Mouse (Mus musculus) adrenal gland, postnatal 4 days (tissue): Measurements from ENCODE around the gene Fgd6. TPM values are rescaled to one million over a fixed set of nuclear protein-coding genes. Genes with fewer than 3 reads are reported as not detected.

Source experiments
- DNase-seq, 2 experiments: peaks; one replicate each; pipeline ENCODE4 v3.0.0; 2021 to 2022; ENCODE audit warnings: low spot score in 2 of 2, mixed read lengths in 2 of 2
- total RNA-seq, 2 experiments: library from RNA; stranded (reverse); gene quantifications; 2 replicates each; pipeline ENCODE4 v1.2.3; 2021

The Fgd6 gene
- total RNA-seq, 2 experiments from 2014 or later: 5.8 TPM

DNA sequence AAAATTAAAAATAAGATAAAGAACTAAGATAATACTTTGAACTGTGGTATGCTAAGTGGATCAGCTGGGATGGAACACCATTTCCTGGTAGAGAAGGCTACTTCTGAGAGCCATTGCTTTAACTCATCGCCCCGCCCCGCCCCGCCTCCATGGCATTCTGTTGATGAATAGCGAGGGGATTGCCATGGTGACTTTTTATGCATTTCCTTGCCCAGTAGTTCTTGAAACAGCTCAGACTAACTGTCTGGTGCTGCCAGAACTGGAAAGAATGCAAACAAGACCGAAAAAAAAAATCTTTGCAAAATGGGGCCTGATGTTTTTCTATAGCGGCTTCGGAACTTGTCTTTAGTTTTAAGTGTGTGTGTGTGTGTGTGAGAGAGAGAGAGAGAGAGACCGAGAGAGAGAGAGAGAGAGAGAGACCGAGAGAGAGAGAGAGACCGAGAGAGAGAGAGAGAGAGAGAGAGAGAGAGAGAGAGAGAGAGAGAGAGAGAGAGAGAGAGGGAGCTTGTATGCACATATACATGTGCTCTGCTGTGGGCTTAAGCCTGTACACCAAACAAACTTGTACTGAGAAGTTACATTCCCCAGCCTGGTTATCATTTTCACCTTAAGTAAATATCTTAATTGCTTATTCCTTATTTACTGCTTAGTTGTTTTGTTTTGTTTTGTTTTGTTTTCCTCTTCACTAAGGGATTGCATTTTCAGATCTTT, 51.7 kb downstream of the Fgd6 start:
- DNase-seq: no peak

DNA sequence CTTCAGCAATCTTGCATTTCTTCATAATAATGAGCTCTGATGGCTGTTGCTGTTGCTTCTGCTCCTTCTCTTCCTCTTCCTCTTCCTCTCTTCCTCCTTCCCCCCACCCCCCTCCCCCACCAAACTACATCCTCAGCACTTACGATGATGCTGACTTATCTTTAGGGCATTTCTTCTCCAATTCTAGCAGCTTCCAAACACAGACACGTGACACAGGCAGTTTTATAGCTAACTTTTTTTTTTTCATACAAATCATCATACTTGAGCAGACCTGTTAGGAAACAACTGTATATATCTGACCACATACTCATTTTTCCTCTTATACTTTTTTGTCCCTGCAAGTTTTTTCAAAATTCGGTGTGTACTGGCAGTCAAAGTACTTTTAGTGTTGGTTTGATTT, 54.2 kb downstream of the Fgd6 start:
- DNase-seq: no peak

DNA sequence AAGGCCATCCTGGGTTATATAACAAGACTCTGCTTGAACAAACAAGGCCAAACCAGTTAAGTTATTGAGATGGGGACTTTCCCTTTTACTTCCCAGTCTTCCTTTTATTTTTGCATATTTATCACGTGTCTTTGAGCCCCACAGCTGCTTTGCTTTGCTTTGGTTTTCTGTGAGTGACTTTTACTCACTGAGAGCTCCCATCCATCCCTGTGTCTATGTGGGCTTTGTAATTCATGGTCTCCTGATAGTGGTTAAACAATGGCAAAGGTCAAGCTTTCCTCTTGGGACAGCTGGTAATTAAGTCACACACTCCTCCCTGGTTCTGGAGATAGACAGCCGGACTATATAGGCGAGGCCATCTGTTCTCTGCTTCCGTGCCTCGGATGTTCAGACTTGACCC, 57.7 kb downstream of the Fgd6 start:
- DNase-seq: no peak

DNA sequence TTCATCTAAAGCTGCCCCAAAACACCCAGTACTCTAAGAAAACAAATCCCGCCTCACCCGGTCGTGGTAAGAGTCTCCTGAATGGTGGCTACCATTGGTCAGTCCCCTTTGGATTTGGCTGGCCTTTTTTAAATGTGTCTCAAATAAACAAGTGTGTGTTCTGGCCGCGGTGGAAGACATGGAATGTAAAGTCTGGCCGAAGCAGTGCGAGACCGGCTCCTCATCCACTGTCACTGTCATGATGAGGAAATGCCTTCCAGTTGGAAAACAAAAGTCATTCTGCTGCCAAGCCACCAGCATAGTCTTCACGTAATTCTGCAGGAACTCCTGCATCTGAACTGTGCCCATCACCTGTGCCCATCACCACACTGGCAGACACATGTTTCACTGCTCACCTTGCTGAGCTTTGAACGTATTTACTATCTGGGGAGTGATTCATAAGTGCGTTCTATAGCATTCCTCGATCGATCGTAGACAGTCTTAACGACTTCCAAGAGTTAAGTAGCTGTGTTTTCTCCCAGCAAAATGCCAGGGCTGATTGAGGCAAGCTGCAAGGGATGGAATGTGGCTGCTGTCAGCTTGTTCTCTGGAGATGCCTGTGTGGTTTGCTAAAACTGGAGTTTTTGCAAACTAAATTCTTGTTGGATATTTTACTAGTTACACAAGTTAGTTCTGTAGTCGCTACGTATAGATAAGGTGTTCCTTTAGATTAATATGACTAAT, 60.1 kb downstream of the Fgd6 start:
- no peak for DNase-seq

DNA sequence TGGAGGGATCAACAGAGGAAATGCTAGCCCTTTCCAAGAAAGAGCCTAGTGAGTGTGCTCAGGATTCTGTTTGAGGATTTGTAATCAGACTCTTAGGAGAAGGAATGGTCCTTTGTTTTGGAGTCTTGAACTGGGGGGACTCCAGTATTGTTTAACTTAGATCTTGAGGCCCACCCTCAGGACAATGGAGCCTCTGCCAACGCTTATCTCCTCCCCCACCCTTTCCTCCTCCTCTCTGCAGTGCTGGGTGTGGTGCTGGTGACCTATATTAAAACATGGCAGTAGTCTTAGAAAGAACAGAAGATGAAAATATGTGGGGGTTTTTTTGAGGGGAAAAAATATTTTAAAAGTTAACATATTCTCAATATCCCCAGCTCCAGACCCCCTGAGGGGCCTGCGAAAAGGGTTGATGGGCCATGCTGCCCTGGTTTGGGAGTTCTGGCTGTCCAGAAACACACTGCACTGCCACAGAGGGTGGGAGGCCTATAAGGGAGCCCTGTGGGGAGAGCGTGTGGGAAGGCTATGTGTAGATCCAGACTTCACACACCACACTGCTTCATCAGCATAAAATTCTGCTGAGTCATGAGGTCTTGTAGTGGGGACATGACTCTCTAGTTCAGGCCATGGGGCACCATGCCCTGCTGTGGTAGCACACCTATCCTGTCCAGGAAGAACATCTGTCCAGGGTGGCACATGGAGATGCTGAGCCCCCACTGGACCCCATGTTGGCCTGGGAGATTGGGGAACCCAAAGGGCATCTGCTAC, 61.5 kb downstream of the Fgd6 start:
- no peak for DNase-seq

DNA sequence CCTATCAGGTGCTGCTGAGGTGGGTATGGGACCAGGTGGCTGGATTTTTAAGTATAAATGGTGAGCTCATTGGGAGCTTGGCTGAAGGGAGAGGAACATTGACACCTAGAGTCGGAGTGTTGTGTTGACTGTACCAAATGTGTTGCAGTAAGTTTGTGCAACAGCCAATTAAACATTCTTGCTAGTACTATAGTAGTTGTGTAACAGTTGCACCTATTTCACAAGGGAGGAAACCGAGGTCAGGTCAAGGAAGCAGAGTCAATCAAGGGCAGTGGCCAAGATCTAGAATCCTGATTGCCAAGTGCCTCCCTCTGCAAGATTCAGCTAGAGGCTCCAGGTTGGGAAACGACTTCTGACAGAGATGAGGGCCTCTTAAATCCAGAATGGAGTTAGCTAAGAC, 62.3 kb downstream of the Fgd6 start:
- DNase-seq: no peak

DNA sequence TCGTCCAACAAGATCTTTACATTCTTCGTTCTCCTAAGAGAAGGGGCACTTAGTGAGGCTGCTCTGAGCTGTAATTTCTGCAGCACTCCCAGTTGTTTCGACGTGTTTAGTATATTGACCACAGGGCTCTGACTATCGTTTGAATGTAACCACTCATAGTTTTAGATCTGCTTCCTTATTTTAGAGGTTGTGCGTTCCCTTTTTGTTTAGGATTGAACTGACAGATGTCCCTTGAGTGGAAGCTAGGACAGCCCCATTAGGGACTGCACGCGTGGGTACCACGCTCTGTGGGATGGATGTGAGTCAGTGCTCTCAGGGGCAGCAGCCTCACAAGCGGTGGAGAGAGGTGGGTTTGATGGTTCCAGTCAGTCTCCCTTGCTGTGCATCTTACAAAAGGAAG, 69.7 kb downstream of the Fgd6 start:
- DNase-seq: no peak

DNA sequence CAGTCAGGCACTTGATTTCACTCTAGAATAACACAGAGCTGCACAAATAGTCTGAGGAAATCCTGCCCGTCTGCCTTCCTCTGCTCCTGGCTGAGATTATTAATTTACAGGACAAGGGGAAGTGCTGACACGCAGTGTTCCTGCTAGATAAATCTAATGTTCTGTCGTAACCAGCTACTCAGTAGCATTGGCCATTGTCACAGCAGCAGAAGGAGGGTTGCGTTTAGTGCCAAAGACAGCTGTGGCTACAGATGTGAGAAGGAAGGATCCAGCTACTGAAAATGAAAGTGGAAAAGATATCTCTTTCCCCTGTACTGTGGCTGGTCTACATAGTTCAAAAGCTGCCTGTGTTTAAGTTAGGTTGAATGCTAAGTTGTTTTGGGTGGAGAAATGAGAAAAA, 71.4 kb downstream of the Fgd6 start:
- no peak for DNase-seq

DNA sequence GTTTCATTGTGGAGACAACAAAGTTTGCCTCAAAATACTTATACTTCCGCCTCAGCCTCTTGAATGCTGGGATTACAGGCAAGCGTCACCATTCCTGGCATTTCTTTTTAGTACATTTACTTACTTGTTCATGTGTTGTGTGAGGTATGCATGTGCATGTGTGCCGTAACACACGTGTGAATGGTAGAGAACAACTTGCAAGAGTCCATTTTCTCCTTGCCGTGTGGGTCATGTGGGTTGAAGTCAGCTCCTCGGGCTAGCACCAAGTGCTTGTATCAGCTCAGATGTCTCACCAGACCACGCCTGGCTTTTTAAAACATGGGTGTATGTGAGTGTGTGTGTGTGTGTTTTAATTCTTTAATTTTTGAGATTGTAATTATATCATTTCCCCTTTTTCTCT, 71.8 kb downstream of the Fgd6 start:
- DNase-seq: no peak

DNA sequence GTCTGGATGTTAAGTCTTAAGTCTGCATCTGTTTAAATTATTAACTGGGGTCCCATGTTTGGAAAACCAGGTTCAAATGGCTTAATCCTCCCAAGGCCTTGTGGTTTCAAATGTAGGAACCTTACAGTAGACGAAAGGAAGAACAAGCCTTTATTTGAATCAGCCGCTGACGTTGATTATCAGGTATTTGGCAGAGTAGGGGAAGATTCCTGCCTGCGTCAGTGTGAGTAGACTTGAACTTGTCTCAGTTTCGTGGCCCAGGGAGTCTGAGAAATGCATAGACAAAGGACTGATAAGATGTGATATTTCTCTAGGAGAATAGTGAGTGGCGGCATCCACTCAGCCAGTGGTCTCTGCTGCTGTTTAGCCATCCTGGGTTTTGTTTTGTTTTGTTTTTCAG, 73.0 kb downstream of the Fgd6 start:
- DNase-seq: no peak

DNA sequence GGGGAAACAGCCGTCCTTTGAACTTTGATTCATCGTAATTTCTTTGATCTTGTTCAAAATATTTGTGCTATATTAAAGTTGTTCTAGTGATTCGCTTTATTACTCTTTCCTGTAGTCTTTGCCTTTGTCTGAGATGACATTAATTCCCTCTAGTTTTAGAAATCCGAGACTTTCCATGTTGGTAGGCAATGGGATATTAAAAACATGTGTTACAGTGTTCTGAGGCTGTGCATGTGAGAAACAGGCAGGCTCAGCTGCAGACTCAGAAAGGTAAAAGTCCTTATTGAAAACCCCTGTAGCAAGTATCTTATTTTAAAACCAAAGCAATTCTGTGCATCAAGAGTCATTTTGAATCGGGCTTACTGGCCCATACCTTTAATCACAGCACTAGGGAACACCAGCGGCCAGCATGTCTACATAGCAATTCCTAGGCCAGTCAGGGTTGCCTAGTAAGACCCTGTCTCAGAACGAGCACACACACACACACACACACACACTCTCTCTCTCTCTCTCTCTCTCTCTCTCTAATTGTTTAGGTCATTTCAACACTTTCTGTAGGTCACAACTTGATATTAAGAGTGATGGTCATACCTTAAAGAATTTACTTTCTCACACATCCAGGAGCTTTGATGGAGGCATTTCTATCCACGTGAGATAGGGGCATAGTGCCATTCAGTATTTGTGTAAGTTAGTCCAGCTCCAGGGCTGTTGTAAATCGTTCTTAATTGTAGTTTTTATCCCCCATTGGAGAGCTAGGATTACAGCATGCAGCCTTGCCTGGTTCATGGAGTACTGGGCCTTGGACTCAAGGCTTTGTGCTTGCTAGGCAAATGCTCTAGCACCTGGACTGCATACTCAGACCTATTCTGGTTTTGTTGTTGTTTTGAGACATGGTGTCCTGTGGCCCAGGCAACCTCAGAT, 75.3 kb downstream of the Fgd6 start:
- DNase-seq: no peak

DNA sequence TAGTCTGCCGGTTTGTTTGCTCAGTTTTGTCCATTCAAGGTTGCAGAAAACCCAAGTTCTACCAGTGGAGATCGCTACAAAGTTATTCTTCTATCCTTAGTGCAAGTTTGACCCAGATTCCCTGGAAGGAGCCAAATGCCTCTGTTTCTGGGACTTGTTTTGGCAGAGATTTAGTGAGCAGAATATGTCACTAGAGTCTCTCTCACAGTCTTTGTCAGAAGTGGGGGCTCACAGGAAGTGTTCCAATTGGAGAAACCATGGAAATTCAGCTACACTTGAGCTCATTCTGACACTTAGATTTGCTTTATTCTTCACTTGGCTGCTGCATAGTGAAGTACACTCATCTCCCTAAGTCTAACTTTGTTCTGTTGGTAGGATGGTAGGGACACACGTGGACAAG, 76.4 kb downstream of the Fgd6 start:
- DNase-seq: no peak

DNA sequence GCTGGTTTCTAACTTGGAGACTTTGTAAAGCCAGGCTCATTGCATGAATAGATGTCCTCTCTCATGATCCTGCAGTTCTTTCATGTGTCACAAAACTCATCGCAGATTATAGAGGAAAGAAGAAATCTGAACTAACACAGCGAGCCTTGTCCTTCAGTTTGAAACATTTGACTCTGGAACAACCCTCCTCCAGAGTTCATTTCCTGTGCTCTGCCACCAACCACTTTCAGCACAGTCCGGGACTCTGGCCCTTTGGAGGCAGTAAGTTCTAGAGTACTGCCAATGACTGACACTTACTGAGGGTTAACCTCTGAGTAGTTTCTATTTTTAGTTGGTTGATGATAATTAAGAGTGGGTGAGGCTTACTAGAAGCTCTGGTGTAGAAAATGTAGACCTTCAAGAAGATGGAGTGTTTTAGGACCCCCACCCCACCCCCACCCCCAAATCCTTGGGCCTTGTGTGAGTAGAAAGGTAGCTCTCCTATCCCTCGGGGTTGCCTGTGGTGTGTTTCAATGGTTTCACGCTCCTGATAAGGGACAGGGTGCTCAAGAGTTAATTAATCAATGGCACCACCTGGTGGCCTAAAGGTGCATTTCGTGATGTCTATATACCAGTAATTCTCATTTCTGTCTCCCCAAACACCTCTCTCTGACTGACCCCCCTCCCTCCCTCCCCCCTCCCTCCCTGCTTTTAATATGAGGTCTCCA, 80.2 kb downstream of the Fgd6 start:
- peak; percentile 26 to 51 for DNase-seq

DNA sequence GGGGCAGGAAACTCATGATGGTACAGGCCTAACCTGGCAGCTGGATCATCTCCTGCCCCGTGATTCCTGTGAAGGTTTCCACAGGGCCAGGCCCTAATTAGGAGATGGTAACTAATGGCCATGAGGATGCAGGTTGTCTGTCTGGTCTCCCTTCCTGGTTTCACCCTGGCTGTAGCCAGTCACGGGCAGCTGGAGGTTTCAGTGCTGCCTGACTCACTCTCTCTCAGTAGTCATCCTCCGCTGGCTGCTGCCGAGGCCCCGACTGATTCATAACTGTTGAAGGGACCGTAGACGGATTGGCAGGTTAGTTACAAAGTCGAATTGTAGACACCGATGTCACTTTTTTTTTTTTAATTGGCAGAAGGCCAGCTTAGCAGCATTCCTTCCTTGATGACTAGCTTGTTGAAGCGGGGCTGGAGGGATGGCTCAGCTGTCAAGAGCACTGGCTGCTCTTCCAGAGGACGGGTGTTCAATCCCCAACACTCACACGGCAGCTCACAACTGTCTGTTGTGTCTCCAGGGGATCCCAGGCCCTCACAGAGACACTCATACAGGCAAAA, 81.1 kb downstream of the Fgd6 start:
- DNase-seq: no peak

DNA sequence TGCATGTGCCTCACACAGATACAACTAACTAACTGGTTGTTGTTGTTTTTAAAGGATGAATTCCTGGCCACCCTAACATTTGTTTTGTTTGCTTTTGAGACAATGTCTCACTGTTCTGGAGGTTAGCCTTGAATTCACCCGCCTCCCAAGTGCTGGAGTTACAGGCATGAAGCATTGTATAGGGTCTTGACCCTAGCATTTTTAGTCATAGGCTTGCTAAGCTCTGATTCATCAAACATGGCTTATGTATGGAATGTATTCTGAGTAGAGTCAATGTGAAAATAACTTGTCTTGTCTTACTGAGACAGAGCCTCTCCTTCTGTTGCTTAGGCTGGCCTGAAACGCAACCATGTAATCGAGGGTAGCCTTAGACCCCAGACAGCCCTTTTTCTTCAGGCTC, 82.1 kb downstream of the Fgd6 start:
- DNase-seq: no peak

DNA sequence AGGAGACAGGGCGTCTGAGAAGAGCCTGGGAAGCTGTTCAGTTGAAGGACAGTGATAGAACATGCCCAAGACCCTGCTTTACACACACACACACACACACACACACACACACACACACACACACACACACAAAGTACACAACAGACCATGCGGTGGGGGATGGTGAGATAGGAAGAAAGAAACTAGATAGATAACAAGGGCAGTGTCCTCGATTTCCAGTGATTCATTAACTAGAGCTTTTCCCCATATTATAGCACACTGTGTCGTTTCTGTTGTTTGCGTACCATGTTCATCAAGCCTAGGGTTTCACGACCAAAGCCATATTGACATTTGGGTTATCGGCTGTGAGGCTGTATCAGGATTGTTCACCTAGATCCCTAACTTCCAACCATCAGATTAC, 83.2 kb downstream of the Fgd6 start:
- DNase-seq: no peak

DNA sequence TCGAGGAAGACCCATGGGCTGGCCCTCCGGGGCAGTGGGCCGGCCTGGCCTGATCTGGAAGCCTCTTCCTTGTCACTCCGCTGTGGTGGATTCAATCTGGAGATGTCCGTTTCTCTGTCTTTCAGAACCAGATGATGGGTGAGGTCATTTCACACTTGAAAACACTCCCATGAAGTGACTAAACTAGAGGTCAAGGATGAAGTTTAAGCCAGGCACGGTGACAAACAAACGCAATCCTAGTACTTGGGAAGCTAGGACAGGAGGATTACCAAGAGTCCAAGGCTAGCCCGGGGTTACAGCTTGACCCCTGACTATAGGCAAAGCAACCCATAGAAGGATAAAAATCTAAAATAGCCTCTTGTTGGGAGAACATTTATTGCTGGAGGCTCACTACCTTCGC, 84.9 kb downstream of the Fgd6 start:
- no peak for DNase-seq

DNA sequence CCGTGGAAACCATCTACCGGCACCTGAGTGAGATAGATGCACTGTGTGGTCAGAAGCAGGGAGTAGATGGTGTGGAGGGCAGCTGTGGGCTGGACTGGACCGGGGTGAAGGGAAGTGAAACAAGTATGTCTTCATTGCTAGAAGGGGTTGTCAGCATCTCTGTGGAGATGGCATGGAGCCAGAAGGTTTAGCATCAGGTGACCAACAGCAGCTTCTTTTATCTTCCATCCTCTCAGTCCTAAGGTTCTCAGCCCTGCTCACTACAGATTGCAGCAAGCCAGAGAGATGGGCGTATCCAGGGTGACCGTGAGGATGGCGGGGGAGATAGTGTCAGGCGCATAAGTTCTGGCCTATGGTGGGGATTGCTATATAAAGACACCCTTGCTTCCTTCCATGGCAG, 86.8 kb downstream of the Fgd6 start:
- no peak for DNase-seq

DNA sequence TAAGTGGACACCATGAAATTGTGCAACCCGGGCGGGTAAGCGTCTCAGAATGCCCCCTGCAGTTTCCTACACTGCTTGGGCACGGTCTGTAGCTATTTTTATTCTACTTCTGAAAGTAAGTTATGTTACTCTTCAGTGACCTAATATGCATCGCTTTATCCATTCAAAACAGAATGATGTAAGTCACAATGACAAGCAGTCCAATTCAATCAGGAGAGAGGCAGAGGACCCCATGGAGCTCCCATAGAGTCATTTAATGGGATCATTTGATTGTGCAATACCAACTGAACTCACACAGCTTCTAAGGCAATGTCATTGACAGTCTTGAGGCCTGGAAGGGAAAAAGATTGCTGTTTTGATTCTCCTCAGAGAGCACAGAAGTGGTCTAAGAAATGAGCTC, 87.8 kb downstream of the Fgd6 start:
- DNase-seq: no peak

DNA sequence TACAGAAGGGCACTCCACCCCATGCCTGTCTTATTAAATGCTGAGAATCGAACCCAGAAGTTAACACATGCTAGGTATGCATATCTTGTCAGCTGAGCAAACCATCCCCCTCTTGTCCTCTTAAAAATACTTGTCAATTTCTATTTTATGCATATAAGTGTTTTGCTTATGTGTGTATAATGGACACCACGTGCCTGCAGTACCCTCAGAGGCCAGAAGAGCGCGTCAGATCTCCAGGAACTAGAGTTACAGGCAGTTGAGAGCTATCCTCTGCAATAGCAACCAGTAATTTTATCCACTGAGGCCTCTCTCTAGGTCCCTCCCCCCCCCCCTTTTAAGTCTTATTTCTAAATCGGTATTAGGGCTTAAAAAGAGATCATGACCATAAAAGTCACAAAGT, 88.6 kb downstream of the Fgd6 start:
- no peak for DNase-seq
